Comparison of ENCODE assay signal across 9 mouse cellular contexts in the genomic region with DNA sequence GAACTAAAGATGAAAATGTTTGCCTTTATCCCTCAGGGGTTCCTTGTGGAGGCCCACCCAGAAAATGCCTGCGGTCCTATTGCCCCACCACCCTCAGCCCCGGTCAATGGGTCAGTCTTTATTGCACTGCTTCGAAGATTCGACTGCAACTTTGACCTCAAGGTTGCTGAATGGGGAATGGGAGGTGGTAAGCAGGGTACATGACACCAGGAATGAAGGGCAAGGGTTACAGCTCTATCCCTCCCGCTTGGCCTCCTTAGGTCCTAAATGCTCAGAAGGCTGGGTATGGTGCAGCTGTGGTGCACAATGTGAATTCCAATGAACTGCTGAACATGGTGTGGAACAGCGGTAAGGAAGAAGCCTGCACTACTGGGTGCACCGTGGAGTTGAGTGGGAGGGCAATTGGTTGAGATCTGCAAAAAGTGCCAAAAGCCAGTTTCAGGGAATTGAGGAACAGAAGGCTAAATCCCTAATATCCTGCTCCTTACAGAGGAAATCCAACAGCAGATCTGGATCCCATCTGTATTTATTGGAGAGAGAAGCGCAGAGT. TPM values are rescaled to one million over a fixed set of nuclear protein-coding genes. Genes with fewer than 3 reads are reported as not detected.
DNase-seq lines count a peak whose midpoint lies in the region; ATAC-seq and TF ChIP-seq lines count a peak whose summit lies in the region.
"Had no signal": no experiment of that assay in that cellular context is flagged by ENCODE, and none has a peak within 500 bp of the region (broad histone marks: within the 10 kb centered on the region; RNA-seq: fewer than 3 reads in every experiment).

No protein-coding gene starts in this region.

- H3K27ac ChIP-seq in kidney, embryonic 16.5 days (ENCODE audit: low read length) = no peak overlapping the region
- H3K27ac ChIP-seq in embryonic facial prominence, embryonic 13.5 days = no peak overlapping the region
- peak overlapping the region; percentile 99 for H3K27ac ChIP-seq in liver, embryonic 12.5 days
- H3K27ac ChIP-seq in midbrain, postnatal 0 days (ENCODE audit: low read depth, low read length) = no peak overlapping the region

- 0 out of 2 replicates have a peak overlapping the region, but pooled peaks have one; percentile 36 for H3K9ac ChIP-seq in kidney, embryonic 16.5 days (replicated peaks; ENCODE audit: low read length)
- no peak overlapping the region for H3K9ac ChIP-seq in embryonic facial prominence, embryonic 13.5 days
- H3K9ac ChIP-seq in liver, embryonic 12.5 days = peak overlapping the region; percentile 88
- H3K9ac ChIP-seq in midbrain, postnatal 0 days (replicated peaks; ENCODE audit: low read length, poor library complexity, severe bottlenecking) = no peak overlapping the region

- no peaks in the 10 kb centered on the region for H3K27me3 ChIP-seq in kidney, embryonic 16.5 days (ENCODE audit: insufficient read depth, low read length)
- H3K27me3 ChIP-seq in E14TG2a.4 (ENCODE audit: insufficient read depth, low read length) = no peaks in the 10 kb centered on the region
- H3K27me3 ChIP-seq in embryonic facial prominence, embryonic 13.5 days = no peaks in the 10 kb centered on the region
- no peaks in the 10 kb centered on the region for H3K27me3 ChIP-seq in liver, embryonic 12.5 days (replicated peaks)
- no peaks in the 10 kb centered on the region for H3K27me3 ChIP-seq in midbrain, postnatal 0 days (ENCODE audit: insufficient read depth, low read length)

- no peak for TF ChIP-seq CTCF in E14TG2a.4 (conservative IDR thresholded peaks at IDR 0.05; ENCODE audit: low read length)
- no peak for TF ChIP-seq CTCF in midbrain, postnatal 0 days (IDR thresholded peaks at IDR 0.05)

- H3K36me3 ChIP-seq in kidney, embryonic 16.5 days (ENCODE audit: insufficient read depth, low read length) = peaks cover 52% of the 10 kb centered on the region
- peaks cover 75% of the 10 kb centered on the region for H3K36me3 ChIP-seq in E14TG2a.4 (ENCODE audit: insufficient read depth, low read length)
- H3K36me3 ChIP-seq in embryonic facial prominence, embryonic 13.5 days = peaks cover 63% of the 10 kb centered on the region
- H3K36me3 ChIP-seq in liver, embryonic 12.5 days = peaks cover 62% of the 10 kb centered on the region
- peaks cover 38% of the 10 kb centered on the region for H3K36me3 ChIP-seq in midbrain, postnatal 0 days (ENCODE audit: insufficient read depth, low read length)

- DNase-seq in kidney, postnatal 36 days = no peak
- no peak for DNase-seq in midbrain, postnatal 0 days (ENCODE audit: low spot score)
- no peak for DNase-seq in left cerebral cortex, adult 9 months (ENCODE audit: low spot score in 2 of 2)

- H3K9me3 ChIP-seq in kidney, embryonic 16.5 days (ENCODE audit: low read length) = no peaks in the 10 kb centered on the region
- H3K9me3 ChIP-seq in E14TG2a.4 (ENCODE audit: low read length) = peaks cover 50% of the 10 kb centered on the region
- no peaks in the 10 kb centered on the region for H3K9me3 ChIP-seq in embryonic facial prominence, embryonic 13.5 days
- no peaks in the 10 kb centered on the region for H3K9me3 ChIP-seq in liver, embryonic 12.5 days (replicated peaks)
- no peaks in the 10 kb centered on the region for H3K9me3 ChIP-seq in midbrain, postnatal 0 days (ENCODE audit: low read length)

- H3K4me1 ChIP-seq in kidney, embryonic 16.5 days (ENCODE audit: insufficient read depth, low read length) = peaks cover 63% of the 10 kb centered on the region
- H3K4me1 ChIP-seq in E14TG2a.4 (replicated peaks; ENCODE audit: low read depth, low read length) = peaks cover 71% of the 10 kb centered on the region
- H3K4me1 ChIP-seq in embryonic facial prominence, embryonic 13.5 days = peaks cover 66% of the 10 kb centered on the region
- H3K4me1 ChIP-seq in liver, embryonic 12.5 days = peaks cover 78% of the 10 kb centered on the region
- H3K4me1 ChIP-seq in midbrain, postnatal 0 days (ENCODE audit: insufficient read depth, low read length) = peaks cover 13% of the 10 kb centered on the region

- ATAC-seq in kidney, embryonic 16.5 days (ENCODE audit: low FRiP score, low TSS enrichment) = no peak
- ATAC-seq in embryonic facial prominence, embryonic 13.5 days (ENCODE audit: insufficient number of reproducible peaks, insufficient read depth, low FRiP score, low TSS enrichment, low read depth) = no peak
- no peak for ATAC-seq in liver, embryonic 12.5 days
- no peak for ATAC-seq in megakaryocyte-erythroid progenitor cell, adult 5-6 weeks (replicated peaks; ENCODE audit: low FRiP score, low TSS enrichment, poor library complexity, severe bottlenecking)
- ATAC-seq in midbrain, postnatal 0 days (ENCODE audit: low FRiP score) = no peak

- 0 out of 2 replicates have a peak overlapping the region, but pooled peaks have one; percentile 97 for H3K4me2 ChIP-seq in kidney, embryonic 16.5 days (replicated peaks; ENCODE audit: low read depth, low read length)
- H3K4me2 ChIP-seq in embryonic facial prominence, embryonic 13.5 days = peak overlapping the region; percentile 97
- peak overlapping the region; percentile 93 for H3K4me2 ChIP-seq in liver, embryonic 12.5 days
- H3K4me2 ChIP-seq in midbrain, postnatal 0 days (ENCODE audit: low read depth, low read length, poor library complexity, severe bottlenecking) = no peak overlapping the region

- H3K4me3 ChIP-seq in kidney, embryonic 16.5 days (ENCODE audit: low read length) = peak overlapping the region; percentile 68; the same call in 1 of the 2 replicates
- H3K4me3 ChIP-seq in E14TG2a.4 (replicated peaks; ENCODE audit: low read length) = peak overlapping the region; percentile 98; the same call in 1 of the 2 replicates
- peak overlapping the region; percentile 88 for H3K4me3 ChIP-seq in embryonic facial prominence, embryonic 13.5 days
- H3K4me3 ChIP-seq in liver, embryonic 12.5 days = peak overlapping the region; percentile 74
- no peak overlapping the region for H3K4me3 ChIP-seq in midbrain, postnatal 0 days (ENCODE audit: low read depth, low read length)

- 71% methylated on average over 8 of the region's 8 CpGs for WGBS in kidney, embryonic 16.5 days
- WGBS in embryonic facial prominence, embryonic 13.5 days = 80% methylated on average over 8 of the region's 8 CpGs
- WGBS in liver, embryonic 12.5 days (ENCODE audit: insufficient replicate concordance) = 75% methylated on average over 8 of the region's 8 CpGs
- WGBS in midbrain, postnatal 0 days = 87% methylated on average over 8 of the region's 8 CpGs

RNA-seq across cellular contexts. Expression of a gene that starts 2.0 kb away (rescaled TPM):
- polyA plus RNA-seq in kidney, embryonic 16.5 days (2015; fragmentation: Nextera tagmentation; extraction: Ambion mirVana) = 229 and 235 TPM in 2 replicates
- 167 and 170 TPM in 2 replicates for polyA plus RNA-seq in embryonic facial prominence, embryonic 13.5 days (2015; fragmentation: Nextera tagmentation; extraction: Ambion mirVana)
- polyA plus RNA-seq in liver, embryonic 12.5 days (2016; fragmentation: Nextera tagmentation; extraction: Ambion mirVana) = 77.3 and 83.3 TPM in 2 replicates
- 62.3 and 63.1 TPM in 2 replicates for total RNA-seq in megakaryocyte-erythroid progenitor cell, adult 5-6 weeks (2014; fragmentation: Nextera tagmentation)
- 33.1 and 36.2 TPM in 2 replicates for total RNA-seq in megakaryocyte-erythroid progenitor cell, adult 5-6 weeks (2017)
- 140 and 159 TPM in 2 replicates for total RNA-seq in midbrain, postnatal 0 days (2014; rRNA removed)
- 160 and 176 TPM in 2 replicates for polyA plus RNA-seq in midbrain, postnatal 0 days (2015; fragmentation: Nextera tagmentation; extraction: Ambion mirVana)

RNA-seq across cellular contexts. Expression of a gene that starts 2.2 kb away (rescaled TPM):
- polyA plus RNA-seq in kidney, embryonic 16.5 days (2015; fragmentation: Nextera tagmentation; extraction: Ambion mirVana) = 130 and 137 TPM in 2 replicates
- 131 and 135 TPM in 2 replicates for polyA plus RNA-seq in embryonic facial prominence, embryonic 13.5 days (2015; fragmentation: Nextera tagmentation; extraction: Ambion mirVana)
- 73.6 and 86.1 TPM in 2 replicates for polyA plus RNA-seq in liver, embryonic 12.5 days (2016; fragmentation: Nextera tagmentation; extraction: Ambion mirVana)
- 92.8 and 95.5 TPM in 2 replicates for total RNA-seq in megakaryocyte-erythroid progenitor cell, adult 5-6 weeks (2014; fragmentation: Nextera tagmentation)
- 42.3 and 53.4 TPM in 2 replicates for total RNA-seq in megakaryocyte-erythroid progenitor cell, adult 5-6 weeks (2017)
- total RNA-seq in midbrain, postnatal 0 days (2014; rRNA removed) = 69.1 and 74.4 TPM in 2 replicates
- polyA plus RNA-seq in midbrain, postnatal 0 days (2015; fragmentation: Nextera tagmentation; extraction: Ambion mirVana) = 95.8 and 97.2 TPM in 2 replicates

RNA-seq across cellular contexts. Expression of a gene that starts 5.2 kb away (rescaled TPM):
- 1,671 and 1,948 TPM in 2 replicates for polyA plus RNA-seq in kidney, embryonic 16.5 days (2015; fragmentation: Nextera tagmentation; extraction: Ambion mirVana)
- polyA plus RNA-seq in embryonic facial prominence, embryonic 13.5 days (2015; fragmentation: Nextera tagmentation; extraction: Ambion mirVana) = 1,478 and 1,672 TPM in 2 replicates
- 1,519 and 1,532 TPM in 2 replicates for polyA plus RNA-seq in liver, embryonic 12.5 days (2016; fragmentation: Nextera tagmentation; extraction: Ambion mirVana)
- 1,236 and 1,373 TPM in 2 replicates for total RNA-seq in megakaryocyte-erythroid progenitor cell, adult 5-6 weeks (2014; fragmentation: Nextera tagmentation)
- 377 and 675 TPM in 2 replicates for total RNA-seq in megakaryocyte-erythroid progenitor cell, adult 5-6 weeks (2017)
- total RNA-seq in midbrain, postnatal 0 days (2014; rRNA removed) = 438 and 486 TPM in 2 replicates
- polyA plus RNA-seq in midbrain, postnatal 0 days (2015; fragmentation: Nextera tagmentation; extraction: Ambion mirVana) = 600 and 608 TPM in 2 replicates

RNA-seq across cellular contexts. Expression of a gene that starts 7.7 kb away (rescaled TPM):
- 23.1 and 28.0 TPM in 2 replicates for polyA plus RNA-seq in kidney, embryonic 16.5 days (2015; fragmentation: Nextera tagmentation; extraction: Ambion mirVana)
- polyA plus RNA-seq in embryonic facial prominence, embryonic 13.5 days (2015; fragmentation: Nextera tagmentation; extraction: Ambion mirVana) = 18.3 and 19.7 TPM in 2 replicates
- 6.7 and 7.6 TPM in 2 replicates for polyA plus RNA-seq in liver, embryonic 12.5 days (2016; fragmentation: Nextera tagmentation; extraction: Ambion mirVana)
- 16.7 and 33.7 TPM in 2 replicates for total RNA-seq in megakaryocyte-erythroid progenitor cell, adult 5-6 weeks (2014; fragmentation: Nextera tagmentation)
- 8.4 and 16.5 TPM in 2 replicates for total RNA-seq in megakaryocyte-erythroid progenitor cell, adult 5-6 weeks (2017)
- 7.2 and 9.9 TPM in 2 replicates for total RNA-seq in midbrain, postnatal 0 days (2014; rRNA removed)
- polyA plus RNA-seq in midbrain, postnatal 0 days (2015; fragmentation: Nextera tagmentation; extraction: Ambion mirVana) = 5.8 and 7.6 TPM in 2 replicates

RNA-seq across cellular contexts. Expression of a gene that starts 10.3 kb away (rescaled TPM):
- polyA plus RNA-seq in kidney, embryonic 16.5 days (2015; fragmentation: Nextera tagmentation; extraction: Ambion mirVana) = 0.11 and 0.21 TPM in 2 replicates
- polyA plus RNA-seq in embryonic facial prominence, embryonic 13.5 days (2015; fragmentation: Nextera tagmentation; extraction: Ambion mirVana) = 0.10 and 0.37 TPM in 2 replicates
- 5.5 and 5.6 TPM in 2 replicates for polyA plus RNA-seq in liver, embryonic 12.5 days (2016; fragmentation: Nextera tagmentation; extraction: Ambion mirVana)
- total RNA-seq in megakaryocyte-erythroid progenitor cell, adult 5-6 weeks (2014; fragmentation: Nextera tagmentation) = 3.6 and 10.4 TPM in 2 replicates
- 0.50 and 0.85 TPM in 2 replicates for total RNA-seq in megakaryocyte-erythroid progenitor cell, adult 5-6 weeks (2017)
- not detected in 2 replicates for total RNA-seq in midbrain, postnatal 0 days (2014; rRNA removed)
- 0.16 and 0.29 TPM in 2 replicates for polyA plus RNA-seq in midbrain, postnatal 0 days (2015; fragmentation: Nextera tagmentation; extraction: Ambion mirVana)
- polyA plus RNA-seq: cortical plate, adult 2 months had no signal

Comparison
In these comparisons a context has a peak if more than half of its experiments do, and no peak if none do; other contexts are left out.
1. H3K9ac ChIP-seq: peak in kidney, embryonic 16.5 days (single experiment) and liver, embryonic 12.5 days (single experiment); none in embryonic facial prominence, embryonic 13.5 days (single experiment) and midbrain, postnatal 0 days (single experiment).